Mouse (Mus musculus): ENCODE results near the gene Akr1b7. TPM values are rescaled to one million over a fixed set of nuclear protein-coding genes. Genes with fewer than 3 reads are reported as not detected.
A peak's percentile ranks its signal among the peaks of the same experiment; 100 is the strongest.
"Not testable (repeated sequence)": the region's sequence is repeated elsewhere in the genome, so short reads cannot be mapped to it uniquely, and the experiment has no call there.

Akr1b7 gene
- polyA plus RNA-seq (2012; ENCODE audit: insufficient read depth, insufficient read length, missing spikeins): 0.46 TPM in 1 of 2 replicates, not detected in the other

DNA sequence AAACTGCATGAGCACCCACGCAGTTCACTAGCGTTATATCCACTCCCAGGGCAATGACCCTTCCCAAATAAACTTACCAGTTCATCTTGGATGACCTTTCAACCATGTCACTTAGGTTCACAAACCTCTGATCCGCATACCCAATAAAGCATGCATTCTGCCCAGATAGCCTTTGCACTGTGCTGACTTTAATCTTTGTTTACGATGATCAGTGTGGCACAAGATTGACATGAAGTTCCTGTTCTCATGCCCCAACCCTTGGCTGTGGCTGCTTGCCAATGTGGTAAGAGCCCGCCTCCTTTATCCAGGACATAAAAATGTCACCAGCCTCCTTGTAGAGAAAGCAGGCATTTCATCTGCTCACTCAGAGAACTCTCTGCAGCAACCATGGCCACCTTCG is at the start of gene Akr1b7:
Akr1b7 (plus strand) TSS at position 312 of the 400 bp plus-strand sequence.
- Histone ChIP-seq H3K4me1 (ENCODE audit: control insufficient read depth, insufficient read depth, low read length) (peaks cover 18% of the 10 kb centered on the region), H3K27ac (ENCODE audit: insufficient read depth, low read depth, low read length) (no peak within 1 kb of the TSS), H3K4me3 (ENCODE audit: insufficient read depth, low read length) (no peak within 1 kb of the TSS)
- TF ChIP-seq CTCF (IDR thresholded peaks at IDR 0.05; ENCODE audit: low read depth, low read length) (no peak), POLR2A (IDR thresholded peaks at IDR 0.05; ENCODE audit: borderline replicate concordance, low read depth, low read length) (no peak)

GRCm38 (mm10) chr6:34364217-34365136 is 47.7 kb upstream of the Akr1b7 start:
- Histone ChIP-seq H3K27ac (ENCODE audit: insufficient read depth, low read depth, low read length) (no peak overlapping the region), H3K4me3 (ENCODE audit: insufficient read depth, low read length) (no peak overlapping the region), H3K4me1 (ENCODE audit: control insufficient read depth, insufficient read depth, low read length) (peaks cover 15% of the 10 kb centered on the region)
- TF ChIP-seq CTCF (IDR thresholded peaks at IDR 0.05; ENCODE audit: low read depth, low read length) (0 out of 2 replicates have a peak, but pooled peaks have one; percentile 30), POLR2A (IDR thresholded peaks at IDR 0.05; ENCODE audit: borderline replicate concordance, low read depth, low read length) (no peak)

DNA sequence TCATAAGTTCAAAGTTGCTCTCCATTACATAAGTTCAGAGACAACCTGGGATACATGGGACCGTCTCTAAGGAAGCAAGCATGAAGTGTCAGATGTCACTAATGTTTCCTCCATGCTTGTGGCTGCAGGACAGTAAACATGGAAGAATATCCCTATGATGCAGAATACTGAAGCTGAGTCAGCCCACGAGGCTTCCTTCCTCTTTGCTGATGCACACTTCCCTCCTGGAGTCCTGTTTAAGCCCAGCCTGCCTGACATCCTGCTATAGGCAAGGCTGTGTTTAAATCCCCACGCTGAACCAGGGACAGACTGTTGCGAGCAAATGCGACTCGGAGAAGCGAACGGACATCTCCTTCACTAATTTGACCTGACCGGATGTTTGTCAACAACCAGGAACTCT is 44.1 kb upstream of the Akr1b7 start:
- peaks cover 18% of the 10 kb centered on the region for H3K4me1 ChIP-seq (ENCODE audit: control insufficient read depth, insufficient read depth, low read length)
- peak overlapping the region; percentile 15 for H3K4me3 ChIP-seq (ENCODE audit: insufficient read depth, low read length)
- TF ChIP-seq CTCF (IDR thresholded peaks at IDR 0.05; ENCODE audit: low read depth, low read length) (no peak), POLR2A (IDR thresholded peaks at IDR 0.05; ENCODE audit: borderline replicate concordance, low read depth, low read length) (no peak)
- H3K27ac ChIP-seq (ENCODE audit: insufficient read depth, low read depth, low read length): peak overlapping the region; percentile 88

DNA sequence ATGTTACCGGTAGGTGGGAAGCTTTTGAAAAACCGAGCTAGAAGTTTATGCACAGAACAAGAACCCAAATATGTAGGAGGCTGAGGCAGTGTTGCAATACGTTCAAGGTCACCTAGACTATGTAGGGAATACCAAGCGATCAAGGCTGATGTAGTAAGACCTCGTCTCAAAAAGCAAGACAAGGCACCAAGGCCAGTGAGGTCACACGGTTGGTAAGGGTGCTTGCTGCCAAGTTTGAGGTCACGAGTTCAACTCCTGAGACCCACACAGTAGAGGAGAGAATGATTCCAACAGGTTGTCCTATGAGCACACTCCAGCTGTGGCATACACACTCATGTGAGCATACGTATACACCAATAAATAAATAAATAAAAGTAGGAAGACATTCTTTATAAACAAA is 42.1 kb upstream of the Akr1b7 start:
- Histone ChIP-seq H3K4me3 (ENCODE audit: insufficient read depth, low read length) (no peak overlapping the region), H3K27ac (ENCODE audit: insufficient read depth, low read depth, low read length) (no peak overlapping the region), H3K4me1 (ENCODE audit: control insufficient read depth, insufficient read depth, low read length) (peaks cover 24% of the 10 kb centered on the region)
- TF ChIP-seq POLR2A (IDR thresholded peaks at IDR 0.05; ENCODE audit: borderline replicate concordance, low read depth, low read length) (no peak), CTCF (IDR thresholded peaks at IDR 0.05; ENCODE audit: low read depth, low read length) (no peak)

GRCm38 (mm10) chr6:34371700-34372351 is 40.3 kb upstream of the Akr1b7 start:
- H3K27ac ChIP-seq (ENCODE audit: insufficient read depth, low read depth, low read length): no peak overlapping the region
- H3K4me1 ChIP-seq (ENCODE audit: control insufficient read depth, insufficient read depth, low read length): peaks cover 24% of the 10 kb centered on the region
- no peak overlapping the region; the same call in 1 of the 2 replicates for H3K4me3 ChIP-seq (ENCODE audit: insufficient read depth, low read length)
- TF ChIP-seq CTCF (IDR thresholded peaks at IDR 0.05; ENCODE audit: low read depth, low read length): 0 out of 2 replicates have a peak, but pooled peaks have one; percentile 11
- no peak for TF ChIP-seq POLR2A (IDR thresholded peaks at IDR 0.05; ENCODE audit: borderline replicate concordance, low read depth, low read length)

DNA sequence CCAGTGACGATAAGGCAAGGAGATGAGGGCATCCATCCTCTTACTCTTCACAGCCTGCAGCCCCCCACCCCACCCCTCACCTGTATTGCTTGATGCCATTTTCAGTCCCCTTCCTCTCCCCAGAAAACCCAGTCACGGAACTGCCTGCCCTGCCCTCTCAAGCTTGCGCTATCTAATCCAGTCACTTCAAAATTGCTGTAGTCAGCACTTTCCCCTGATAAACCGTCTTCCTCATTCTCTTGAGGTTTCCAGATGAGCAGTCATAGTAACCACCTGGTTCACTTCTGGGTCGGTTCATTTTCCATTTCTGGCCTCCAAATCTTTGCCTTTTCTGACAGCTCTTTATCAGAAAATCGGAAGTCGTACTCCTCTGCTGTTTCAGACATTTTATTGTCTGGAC is 38.3 kb upstream of the Akr1b7 start:
- H3K4me1 ChIP-seq (ENCODE audit: control insufficient read depth, insufficient read depth, low read length): peaks cover 12% of the 10 kb centered on the region
- no peak for TF ChIP-seq POLR2A (IDR thresholded peaks at IDR 0.05; ENCODE audit: borderline replicate concordance, low read depth, low read length)
- TF ChIP-seq CTCF (IDR thresholded peaks at IDR 0.05; ENCODE audit: low read depth, low read length): no peak
- 0 out of 2 replicates have a peak overlapping the region, but pooled peaks have one; percentile 3 for H3K4me3 ChIP-seq (ENCODE audit: insufficient read depth, low read length)
- no peak overlapping the region for H3K27ac ChIP-seq (ENCODE audit: insufficient read depth, low read depth, low read length)

- not testable (repeated sequence) for H3K4me1 ChIP-seq (ENCODE audit: control insufficient read depth, insufficient read depth, low read length); H3K27ac ChIP-seq (ENCODE audit: insufficient read depth, low read depth, low read length); H3K4me3 ChIP-seq (ENCODE audit: insufficient read depth, low read length)
Measured at GRCm38 (mm10) chr6:34375888-34376287, 36.2 kb upstream of the Akr1b7 start.

GRCm38 (mm10) chr6:34383401-34383800 is 28.7 kb upstream of the Akr1b7 start:
- H3K4me1 ChIP-seq (ENCODE audit: control insufficient read depth, insufficient read depth, low read length): 0 out of 2 replicates have a peak, but pooled peaks cover 2% of the 10 kb centered on the region
- TF ChIP-seq CTCF (IDR thresholded peaks at IDR 0.05; ENCODE audit: low read depth, low read length): no peak
- no peak for TF ChIP-seq POLR2A (IDR thresholded peaks at IDR 0.05; ENCODE audit: borderline replicate concordance, low read depth, low read length)
- H3K27ac ChIP-seq (ENCODE audit: insufficient read depth, low read depth, low read length): no peak overlapping the region
- H3K4me3 ChIP-seq (ENCODE audit: insufficient read depth, low read length): no peak overlapping the region

- peak within 1 kb of the TSS; percentile 81 for H3K4me3 ChIP-seq (ENCODE audit: insufficient read depth, low read length)
Measured at GRCm38 (mm10) chr6:34384110-34384661, 27.9 kb upstream of the Akr1b7 start, which contains the start of gene Akr1b10. Gene Akr1b10 (plus strand): TSS chr6:34384218.

More at GRCm38 (mm10) chr6:34384110-34384661, 27.9 kb upstream of the Akr1b7 start, which contains the start of gene Akr1b10:
- no peak for TF ChIP-seq CTCF (IDR thresholded peaks at IDR 0.05; ENCODE audit: low read depth, low read length)
- 0 out of 2 replicates have a peak, but pooled peaks have one; percentile 19 for TF ChIP-seq POLR2A (IDR thresholded peaks at IDR 0.05; ENCODE audit: borderline replicate concordance, low read depth, low read length)
- Histone ChIP-seq H3K4me1 (ENCODE audit: control insufficient read depth, insufficient read depth, low read length) (0 out of 2 replicates have a peak, but pooled peaks cover 2% of the 10 kb centered on the region), H3K27ac (ENCODE audit: insufficient read depth, low read depth, low read length) (peak within 1 kb of the TSS; percentile 86)

All from bone marrow macrophage, adult 2 months (primary cell).